In genomic region chr11:29779409-29780026, GRCm38 (mm10) we compare ENCODE assay signal across 14 mouse cellular contexts. TPM values are rescaled to one million over a fixed set of nuclear protein-coding genes. Genes with fewer than 3 reads are reported as not detected.
"Had no signal": no experiment of that assay in that cellular context is flagged by ENCODE, and none has a peak within 500 bp of the region (broad histone marks: within the 10 kb centered on the region; RNA-seq: fewer than 3 reads in every experiment).

No protein-coding gene starts in this region.

- DNase-seq: kidney, adult 18-20 months; kidney, postnatal 14 days; layer of hippocampus, adult 9-11 months; layer of hippocampus, postnatal 36 days; lung, embryonic 14.5 days; lung, postnatal 10 days; thymus, adult 18-20 months; thymus, postnatal 14 days had no signal

- H3K27me3 ChIP-seq: limb, embryonic 15.5 days; liver, embryonic 12.5 days; megakaryocyte, embryonic 14.5 days; midbrain, embryonic 15.5 days had no signal

- H3K9me3 ChIP-seq: limb, embryonic 15.5 days; liver, embryonic 12.5 days; megakaryocyte, embryonic 14.5 days; midbrain, embryonic 15.5 days had no signal

- ATAC-seq: liver, embryonic 12.5 days; midbrain, embryonic 15.5 days had no signal

- H3K36me3 ChIP-seq: limb, embryonic 15.5 days; liver, embryonic 12.5 days had no signal

- H3K4me3 ChIP-seq: limb, embryonic 15.5 days; liver, embryonic 12.5 days; megakaryocyte, embryonic 14.5 days; midbrain, embryonic 15.5 days had no signal

- H3K27ac ChIP-seq: limb, embryonic 15.5 days; liver, embryonic 12.5 days; macrophage; midbrain, embryonic 15.5 days had no signal

- H3K4me1 ChIP-seq: limb, embryonic 15.5 days had no signal

- H3K9ac ChIP-seq: limb, embryonic 15.5 days; liver, embryonic 12.5 days; lung, embryonic 14.5 days; midbrain, embryonic 15.5 days had no signal

- H3K4me2 ChIP-seq: limb, embryonic 15.5 days; liver, embryonic 12.5 days; lung, embryonic 14.5 days; midbrain, embryonic 11.5 days; midbrain, embryonic 15.5 days had no signal

RNA-seq across cellular contexts. Expression of gene 4931440F15Rik, which starts 46.0 kb away (rescaled TPM):
- polyA plus RNA-seq: macrophage; midbrain, embryonic 11.5 days had no signal
